Mouse (Mus musculus): ENCODE measurements at regions not wholly inside any gene's neighbourhood (a gene's known extent, or its start where the extent isn't known, plus 50 kb on each side); places are given as distances from the start of the nearest gene placed in this dataset.

GRCm38 (mm10) chr2:128523425-128524108 lies 67.4 kb upstream of the Spdye4c start:
- no peak for DNase-seq (ENCODE audit: extremely low spot score, low spot score)

GRCm38 (mm10) chr2:128526100-128526499 lies 64.9 kb upstream of the Spdye4c start:
- DNase-seq (ENCODE audit: extremely low spot score, low spot score), result no peak

GRCm38 (mm10) chr2:128526883-128527344 lies 64.1 kb upstream of the Spdye4c start:
- no peak for DNase-seq (ENCODE audit: extremely low spot score, low spot score)

- DNase-seq (ENCODE audit: extremely low spot score, low spot score), result no peak
Observed at GRCm38 (mm10) chr2:128536294-128536693, 54.7 kb upstream of the Spdye4c start.

- no peak for DNase-seq (ENCODE audit: extremely low spot score, low spot score)
Observed at GRCm38 (mm10) chr2:128537425-128537824, 53.6 kb upstream of the Spdye4c start.

GRCm38 (mm10) chr2:128538736-128539135 lies 52.3 kb upstream of the Spdye4c start:
- DNase-seq (ENCODE audit: extremely low spot score, low spot score), result no peak
